Mouse (Mus musculus) mouse embryonic stem cell (cell line): ENCODE data around the gene Tbc1d1.

Source experiments
- in situ Hi-C, 2 experiments: fragments of 300-500 bp; cut with MboI; formaldehyde crosslinking; loops; 1 replicate in 1 of 2; 3 replicates in 1 of 2; pipeline ENCODE4 v1.14.3; 2019 to 2020; ENCODE audit warnings: low sequenced_read_pairs in 2 of 2, low pct_unique_long_range_greater_than_20kb in 1 of 2, mixed read lengths in 1 of 2; ENCODE audit not compliant: unreplicated experiment in 1 of 2

Gene Tbc1d1

DNA sequence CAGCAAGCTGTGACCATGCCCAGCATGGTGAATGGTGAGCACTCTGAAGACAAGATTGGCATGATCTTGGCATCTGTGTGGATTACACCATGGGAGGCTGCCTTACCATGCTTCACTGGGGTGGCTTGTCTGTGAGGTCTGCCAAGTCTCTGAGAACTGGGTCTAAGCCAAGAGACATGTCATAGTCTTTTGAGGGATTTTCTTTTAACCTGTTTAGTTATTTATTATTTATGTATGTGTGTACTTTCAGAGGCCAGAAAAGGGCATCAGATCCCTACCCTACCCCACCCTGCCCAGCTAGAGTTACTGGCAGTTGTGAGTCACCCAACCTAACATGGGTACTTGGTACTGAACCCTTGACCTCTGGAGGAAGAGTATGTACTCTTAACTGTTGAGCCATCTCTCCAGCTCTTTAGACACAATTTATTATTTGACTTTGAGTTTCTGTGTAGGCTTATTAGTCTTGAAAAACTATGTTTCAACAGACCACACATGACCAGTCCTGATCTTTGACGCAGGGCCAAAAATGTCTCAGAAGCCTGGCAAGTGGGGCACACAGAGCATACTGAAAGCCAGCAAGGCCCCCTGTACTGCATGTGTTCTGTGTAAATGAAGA, 40.3 kb downstream of the Tbc1d1 start:
- in situ Hi-C loops = no loop called here

- in situ Hi-C loops = no loop called here
Measured at GRCm38 (mm10) chr5:64196866-64197321, 40.8 kb downstream of the Tbc1d1 start.

GRCm38 (mm10) chr5:64198624-64199023, 42.5 kb downstream of the Tbc1d1 start:
- in situ Hi-C loops = no loop called here

- in situ Hi-C loops = no loop called here
Measured at GRCm38 (mm10) chr5:64201071-64201470, 45.0 kb downstream of the Tbc1d1 start.

DNA sequence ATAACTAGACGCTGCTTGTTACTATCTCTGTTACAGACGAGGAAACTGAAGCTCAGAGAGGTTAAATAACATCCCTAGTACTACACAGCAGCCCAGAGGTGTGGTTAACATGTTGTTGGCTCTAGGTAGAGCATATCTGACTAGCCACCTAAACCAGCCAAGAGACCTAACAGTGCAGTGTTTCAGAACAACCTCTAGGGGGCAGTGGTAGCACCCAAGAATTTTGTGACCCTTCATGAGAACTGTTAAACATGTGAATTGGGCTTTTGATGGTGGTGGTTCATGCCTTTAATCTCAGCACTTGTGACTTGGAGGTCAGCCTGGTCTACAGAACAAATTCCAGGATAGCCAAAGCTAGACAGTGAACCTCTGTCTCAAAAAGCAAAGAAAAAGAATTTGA, 46.2 kb downstream of the Tbc1d1 start:
- in situ Hi-C loops = no loop called here

DNA sequence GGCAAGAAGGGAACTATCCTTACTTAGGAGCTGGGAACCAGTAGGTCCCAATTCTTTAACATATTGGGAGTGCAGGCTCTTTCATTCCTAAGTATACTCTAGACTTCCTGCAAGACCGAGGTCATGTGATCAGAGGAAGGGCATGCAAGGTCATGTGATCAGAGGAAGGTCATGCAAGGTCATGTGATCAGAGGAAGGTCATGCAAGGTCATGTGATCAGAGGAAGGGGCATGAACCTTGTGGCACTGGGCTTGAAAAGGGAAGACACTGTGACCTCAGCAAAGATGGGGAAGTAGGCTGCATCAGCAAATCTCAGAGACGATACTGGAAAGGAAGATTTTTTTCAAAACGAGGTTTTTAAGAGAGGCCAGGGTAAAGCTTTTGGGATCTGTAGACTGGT, 49.5 kb downstream of the Tbc1d1 start:
- in situ Hi-C loops = no loop called here

DNA sequence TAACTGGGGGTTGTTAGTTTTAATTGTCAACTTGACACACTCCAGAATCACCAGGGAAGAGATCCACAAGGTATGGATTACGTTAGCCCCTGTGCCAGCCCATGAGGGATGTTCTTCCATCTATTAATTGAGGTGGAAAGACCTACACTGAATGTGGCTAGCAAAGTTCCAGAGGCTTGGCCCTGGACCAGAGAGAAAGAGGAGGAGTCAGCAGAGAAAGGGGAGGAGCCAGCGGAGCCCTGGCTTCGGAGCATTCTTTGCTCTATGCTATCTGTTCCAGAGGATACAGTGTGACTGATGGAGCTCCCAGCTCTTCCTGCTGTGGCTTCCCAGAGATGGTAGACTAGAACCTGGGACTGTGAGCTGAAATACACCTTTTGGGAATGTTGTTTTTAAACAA, 50.3 kb downstream of the Tbc1d1 start:
- in situ Hi-C loops = no loop called here

- in situ Hi-C loops = no loop called here
Measured at GRCm38 (mm10) chr5:64206875-64207274, 50.8 kb downstream of the Tbc1d1 start.

DNA sequence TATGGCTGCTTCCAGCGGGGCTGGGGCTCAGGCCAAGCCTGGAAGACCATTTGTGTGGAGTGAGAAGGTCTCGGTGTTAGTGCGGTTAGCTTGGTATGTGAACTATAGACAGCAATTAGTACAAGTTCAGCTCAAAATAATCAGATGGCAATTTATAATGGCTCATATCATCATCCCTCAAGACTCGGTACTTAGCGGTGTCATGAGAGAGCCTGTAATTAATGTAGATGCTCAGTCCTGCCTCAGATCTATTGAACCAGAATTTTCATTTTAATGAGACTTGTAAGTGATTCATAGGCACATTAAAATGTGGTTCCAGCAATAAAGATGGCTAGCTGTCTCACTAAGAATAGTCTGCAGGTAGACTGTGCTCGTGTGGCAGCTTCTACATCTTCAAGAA, 51.7 kb downstream of the Tbc1d1 start:
- in situ Hi-C loops = no loop called here

GRCm38 (mm10) chr5:64210817-64211216, 54.7 kb downstream of the Tbc1d1 start:
- in situ Hi-C loops = no loop called here

GRCm38 (mm10) chr5:64211284-64211683, 55.2 kb downstream of the Tbc1d1 start:
- in situ Hi-C loops = no loop called here

GRCm38 (mm10) chr5:64212206-64212605, 56.1 kb downstream of the Tbc1d1 start:
- in situ Hi-C loops = no loop called here

DNA sequence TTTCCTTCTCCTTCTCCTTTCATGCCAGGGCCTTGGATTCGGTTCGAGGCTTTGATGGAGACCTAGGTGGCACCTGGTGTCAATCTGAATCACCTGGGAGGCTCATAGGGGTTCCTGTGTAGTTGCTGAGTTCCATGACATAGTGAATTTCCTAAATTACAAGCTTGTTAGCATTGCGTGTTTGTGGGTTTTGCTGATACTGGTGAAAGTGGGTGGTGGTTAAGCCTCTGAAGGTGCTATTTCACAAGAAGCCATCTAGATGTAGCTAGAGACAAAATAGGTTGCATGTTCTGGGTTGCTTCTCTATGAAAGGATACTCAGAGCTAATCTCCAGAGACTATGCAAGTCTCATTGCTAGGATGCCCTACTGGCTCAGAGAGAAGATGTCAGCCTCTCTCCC, 56.5 kb downstream of the Tbc1d1 start:
- in situ Hi-C loops = no loop called here

DNA sequence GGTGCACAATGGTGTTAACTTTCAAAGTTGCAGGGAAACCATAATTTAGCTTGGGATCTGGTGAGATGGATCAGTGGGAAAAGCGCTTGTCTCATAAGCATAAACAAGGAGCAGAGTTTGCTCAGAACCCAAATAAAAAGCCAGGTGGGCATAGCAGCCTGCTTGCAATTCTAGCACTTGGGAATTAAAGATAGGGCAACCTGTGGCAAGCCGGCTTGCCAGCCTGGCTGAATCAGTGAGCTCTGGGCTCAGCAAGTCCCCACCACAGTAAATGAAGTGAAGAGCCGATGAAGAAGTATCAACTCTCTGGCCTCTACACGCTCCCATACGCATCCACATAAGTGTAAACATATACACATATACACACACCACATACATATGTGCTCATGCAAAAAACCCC, 59.7 kb downstream of the Tbc1d1 start:
- in situ Hi-C loops = no loop called here

- in situ Hi-C loops = no loop called here
Measured at GRCm38 (mm10) chr5:64216326-64216725, 60.2 kb downstream of the Tbc1d1 start.

DNA sequence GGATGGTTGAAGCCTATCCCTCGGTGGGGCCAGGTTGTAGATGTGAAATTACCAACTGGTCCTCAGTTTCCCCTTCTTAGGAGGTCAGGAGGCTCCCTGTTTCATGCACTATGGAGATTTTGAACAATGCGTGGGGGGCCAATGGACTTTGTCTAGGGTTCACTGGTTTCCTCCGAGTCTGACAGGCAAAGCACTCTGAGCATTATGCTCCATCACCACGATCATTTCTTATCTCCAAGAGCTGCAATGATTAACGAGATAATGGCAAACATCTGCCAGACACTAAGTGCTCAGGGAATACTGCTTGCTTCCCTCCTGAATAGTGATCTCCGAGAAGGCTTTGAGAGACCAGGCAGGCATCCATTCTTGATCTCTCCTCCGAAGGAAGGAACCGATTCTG, 61.2 kb downstream of the Tbc1d1 start:
- in situ Hi-C loops = no loop called here

DNA sequence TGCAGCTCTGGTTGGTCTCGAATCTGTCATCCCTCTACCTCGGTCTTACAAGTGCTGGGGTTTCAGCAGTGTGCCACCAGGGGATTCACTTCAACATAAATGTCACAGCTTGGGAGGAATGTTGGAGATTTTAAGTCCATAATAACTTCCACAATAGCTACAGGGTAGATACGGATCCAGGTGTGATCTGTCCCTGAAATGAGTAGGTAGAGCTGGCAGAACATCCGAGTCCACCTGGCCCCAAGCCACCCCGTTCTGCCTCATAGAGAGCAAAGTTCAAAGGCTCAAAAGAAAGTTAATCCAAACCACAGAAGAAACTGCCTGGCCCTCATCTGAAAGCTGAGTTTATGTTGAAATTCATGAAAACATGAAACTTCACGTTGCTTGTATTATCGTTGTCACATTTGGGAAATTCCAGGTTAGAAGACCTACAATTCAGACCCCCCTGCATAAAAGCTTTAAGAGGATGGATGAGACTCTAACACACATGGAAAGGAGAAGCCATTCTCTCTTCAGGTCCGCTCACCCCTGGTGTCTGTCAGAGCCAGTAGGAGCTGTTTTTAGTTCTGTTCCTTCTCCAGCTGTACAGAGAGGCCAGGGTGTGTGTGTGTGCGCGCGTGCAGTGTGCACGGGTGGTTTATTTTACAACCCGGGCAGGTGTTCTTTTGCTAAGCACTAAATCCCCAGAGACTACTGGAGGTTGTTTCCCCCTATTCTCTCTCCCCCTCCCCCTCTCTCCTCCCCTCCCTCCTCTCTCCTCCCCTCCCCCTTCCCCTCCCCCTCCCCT, 61.9 kb downstream of the Tbc1d1 start:
- in situ Hi-C loops = no loop called here

- in situ Hi-C loops = no loop called here
Measured at GRCm38 (mm10) chr5:64218603-64218999, 62.5 kb downstream of the Tbc1d1 start.

DNA sequence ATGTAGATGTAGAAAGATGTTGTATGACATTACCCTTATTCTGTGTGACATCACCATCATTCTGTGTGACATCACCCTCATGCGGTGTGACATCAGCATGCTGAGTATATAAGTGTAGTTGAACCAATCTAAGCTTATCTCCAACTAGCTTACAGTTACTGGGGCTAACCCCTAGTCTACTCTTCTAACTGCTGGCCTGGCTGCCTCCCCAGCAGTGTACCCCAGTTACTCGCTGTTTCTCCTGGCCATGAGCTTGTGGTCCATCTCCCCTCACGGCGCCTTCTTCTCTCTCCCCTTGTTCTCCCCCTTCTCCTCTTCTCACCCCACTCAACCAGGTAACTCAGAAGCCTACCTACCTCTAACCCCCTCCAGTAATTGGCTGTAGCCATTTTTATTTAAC, 64.7 kb downstream of the Tbc1d1 start:
- in situ Hi-C loops = no loop called here

DNA sequence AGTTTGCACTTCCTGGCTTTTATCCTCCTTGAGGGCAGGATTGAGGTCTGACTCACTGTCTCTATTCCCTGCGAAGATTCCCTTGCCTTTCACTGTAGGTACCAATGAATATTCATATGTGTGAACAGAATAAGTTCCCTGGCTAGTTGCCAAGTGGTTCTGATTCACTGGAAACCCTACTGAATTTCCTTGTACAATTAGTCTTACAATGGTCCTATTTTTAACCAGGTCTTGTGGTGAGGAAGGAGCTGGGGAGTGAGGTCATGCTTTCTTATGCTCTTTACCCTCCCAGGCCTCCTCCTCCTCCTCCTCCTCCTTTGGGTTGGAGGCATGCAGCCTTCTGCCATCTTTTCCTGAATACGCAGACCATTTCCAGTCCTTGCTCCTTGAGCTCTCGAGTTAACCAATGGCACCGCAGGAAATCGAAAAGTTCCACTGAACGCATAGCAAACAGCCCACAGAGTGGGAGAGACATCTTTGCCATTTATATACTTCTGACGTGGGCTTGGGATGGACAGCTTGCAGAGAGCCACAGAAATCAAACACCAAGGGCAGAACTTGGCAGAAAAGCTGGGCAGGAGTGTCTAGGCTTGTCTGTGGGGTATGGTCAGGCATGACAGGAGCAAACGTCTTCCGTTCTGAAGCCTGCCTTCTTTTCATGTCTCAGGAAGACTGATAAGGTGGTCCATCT, 68.8 kb downstream of the Tbc1d1 start:
- in situ Hi-C loops = no loop called here
